Mouse (Mus musculus): ENCODE data around the gene Pycard. TPM values are rescaled to one million over a fixed set of nuclear protein-coding genes. Genes with fewer than 3 reads are reported as not detected.

Pycard gene
- polyA plus RNA-seq, 1 experiment from 2014 or later, result 6.4 TPM

DNA sequence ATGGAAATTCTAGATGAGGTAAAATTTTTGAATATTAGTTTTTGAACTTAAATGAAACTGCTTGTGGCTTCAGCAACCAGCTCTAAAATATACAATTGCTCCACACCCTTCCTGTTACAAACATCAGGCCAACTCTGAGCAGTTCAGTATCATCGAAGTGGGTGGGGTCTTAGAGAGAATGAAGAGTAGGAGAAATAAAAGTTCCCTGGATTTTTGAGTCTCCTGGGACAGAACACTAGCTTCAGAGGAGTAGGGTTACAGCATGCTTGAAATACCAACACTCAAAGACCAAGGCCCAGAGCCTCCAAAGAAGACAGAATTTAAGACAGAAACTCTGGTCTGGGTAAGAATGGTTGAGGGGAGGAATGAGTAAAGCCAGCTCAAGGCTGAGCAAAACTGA, 5.8 kb upstream of the Pycard start:
- ATAC-seq (ENCODE audit: low FRiP score), result no peak
- no peak overlapping the region for H3K9ac ChIP-seq
- 78% methylated on average over 1 of the region's 1 CpGs for WGBS

DNA sequence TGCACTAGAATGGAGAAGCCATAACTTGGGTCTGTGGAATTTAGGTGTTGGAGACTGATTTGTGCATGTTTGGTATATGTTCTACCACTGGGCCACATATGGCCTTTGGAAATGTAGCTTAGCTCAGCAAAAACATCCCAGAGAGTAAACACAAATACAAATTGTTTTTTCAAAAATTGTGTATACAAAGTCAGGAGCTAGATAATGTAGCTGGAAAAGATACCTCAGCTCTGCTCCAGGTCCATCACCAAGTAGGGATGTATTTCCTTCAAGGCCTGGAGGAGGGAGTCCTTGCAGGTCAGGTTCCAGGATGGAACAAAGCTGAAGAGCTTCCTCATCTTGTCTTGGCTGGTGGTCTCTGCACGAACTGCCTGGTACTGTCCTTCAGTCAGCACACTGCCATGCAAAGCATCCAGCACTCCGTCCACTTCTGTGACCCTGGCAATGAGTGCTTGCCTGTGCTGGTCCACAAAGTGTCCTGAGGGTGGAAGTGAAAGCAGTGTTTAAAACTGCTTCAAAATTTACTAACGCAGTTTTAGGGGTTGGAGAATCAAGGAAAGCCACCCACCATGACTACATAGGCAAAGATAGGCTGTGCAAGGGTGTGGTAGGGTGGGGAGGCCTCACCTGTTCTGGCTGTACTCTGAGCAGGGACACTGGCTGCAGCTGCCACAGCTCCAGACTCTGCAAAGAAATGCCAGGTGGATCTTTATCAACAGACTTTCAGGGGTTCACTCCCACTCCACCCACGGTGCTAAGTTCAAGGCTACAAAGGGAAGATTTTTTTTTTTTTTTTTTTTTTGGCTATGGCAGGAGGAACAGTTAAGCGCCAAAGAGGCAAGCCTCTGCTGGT, 953 bp downstream of the Pycard start:
- no peak overlapping the region for H3K4me3 ChIP-seq
- H3K27me3 ChIP-seq, result no peaks in the 10 kb centered on the region
- no peak overlapping the region for H3K27ac ChIP-seq
- peaks cover 24% of the 10 kb centered on the region for H3K36me3 ChIP-seq
- H3K4me2 ChIP-seq (replicated peaks), result peak overlapping the region; percentile 34
- H3K9me3 ChIP-seq (replicated peaks), result no peaks in the 10 kb centered on the region
- H3K9ac ChIP-seq, result no peak overlapping the region
- peak; percentile 55 for ATAC-seq (ENCODE audit: low FRiP score)
- WGBS, result 44% methylated on average over 5 of the region's 5 CpGs
- 0 out of 2 replicates have a peak, but pooled peaks cover 3% of the 10 kb centered on the region for H3K4me1 ChIP-seq

More for the DNA sequence above, 5.8 kb upstream of the Pycard start:
- Histone ChIP-seq H3K4me3 (no peak overlapping the region), H3K4me2 (replicated peaks) (no peak overlapping the region), H3K27ac (no peak overlapping the region), H3K27me3 (peaks cover 10% of the 10 kb centered on the region), H3K36me3 (no peaks in the 10 kb centered on the region), H3K4me1 (peaks cover 3% of the 10 kb centered on the region), H3K9me3 (replicated peaks) (no peaks in the 10 kb centered on the region)

DNA sequence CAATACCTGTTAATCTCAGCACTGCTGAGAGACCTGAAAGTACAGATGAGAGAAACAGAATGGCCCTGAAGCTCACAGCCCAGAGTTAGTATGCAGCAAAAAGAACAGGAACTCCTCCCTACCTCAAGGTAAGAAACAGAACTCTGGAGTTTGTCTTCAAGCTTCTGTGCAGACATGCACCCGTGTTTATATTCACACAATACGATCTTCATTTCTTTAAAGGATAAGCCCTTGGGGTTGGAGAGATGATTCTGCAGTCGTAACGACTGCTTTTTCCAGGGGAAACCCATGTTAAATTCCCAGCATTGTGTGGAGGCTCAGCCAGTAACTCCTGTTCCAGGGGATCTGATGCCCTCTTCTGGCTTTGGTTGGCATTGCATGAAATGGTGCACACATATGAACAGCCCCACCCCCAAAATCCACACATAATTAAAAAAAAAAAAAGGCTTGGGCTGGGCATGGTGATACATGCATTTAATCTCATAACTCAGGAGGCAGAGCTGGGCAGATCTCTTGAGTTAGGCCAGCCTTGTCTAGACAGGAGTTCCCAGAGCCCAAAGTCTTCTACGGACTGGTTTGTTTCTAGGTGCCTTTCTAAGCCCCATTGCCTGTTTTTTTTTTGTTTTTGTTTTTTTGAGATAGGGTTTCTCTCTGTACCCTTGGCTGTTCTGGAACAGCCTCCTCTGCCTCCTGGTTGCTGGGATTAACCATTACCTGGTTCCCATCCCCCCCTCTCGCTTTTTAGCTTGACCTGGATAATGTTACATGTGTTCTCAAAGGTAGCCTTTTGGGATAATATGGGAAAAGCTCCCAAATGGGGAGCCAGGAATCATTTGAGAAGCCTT, 1.8 kb downstream of the Pycard start:
- Histone ChIP-seq H3K27ac (0 out of 2 replicates have a peak overlapping the region, but pooled peaks have one; percentile 5), H3K9ac (no peak overlapping the region), H3K4me1 (0 out of 2 replicates have a peak, but pooled peaks cover 3% of the 10 kb centered on the region), H3K4me2 (replicated peaks) (no peak overlapping the region), H3K9me3 (replicated peaks) (no peaks in the 10 kb centered on the region), H3K36me3 (peaks cover 32% of the 10 kb centered on the region), H3K27me3 (no peaks in the 10 kb centered on the region), H3K4me3 (no peak overlapping the region)
- peak; percentile 63; the same call in 1 of the 2 replicates for ATAC-seq (ENCODE audit: low FRiP score)
- WGBS, result 49% methylated on average over 6 of the region's 6 CpGs

DNA sequence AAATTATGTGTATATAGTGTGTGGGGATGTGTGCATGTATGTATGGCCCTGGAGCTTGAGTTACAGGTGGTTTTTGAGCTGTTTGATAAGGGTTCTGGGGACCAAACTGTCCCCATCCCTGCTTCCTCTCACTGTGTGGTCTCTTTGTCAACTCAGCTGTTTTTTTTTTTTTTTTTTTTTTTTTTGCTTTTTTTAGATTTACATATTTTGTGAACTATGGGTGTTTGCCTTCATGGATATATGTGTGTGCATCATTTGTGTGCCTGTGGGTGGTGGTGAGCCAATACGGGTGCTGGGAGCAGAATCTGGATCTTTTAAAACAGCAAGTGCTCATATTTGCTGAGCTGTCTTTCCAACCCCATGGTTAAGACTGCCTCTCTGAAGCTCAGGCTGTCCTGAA, 4.8 kb downstream of the Pycard start:
- Histone ChIP-seq H3K27me3 (no peaks in the 10 kb centered on the region), H3K27ac (no peak overlapping the region), H3K36me3 (peaks cover 60% of the 10 kb centered on the region), H3K9me3 (replicated peaks) (no peaks in the 10 kb centered on the region), H3K4me3 (no peak overlapping the region), H3K4me1 (0 out of 2 replicates have a peak, but pooled peaks cover 3% of the 10 kb centered on the region), H3K4me2 (replicated peaks) (no peak overlapping the region), H3K9ac (no peak overlapping the region)
- 88% methylated on average over 1 of the region's 1 CpGs for WGBS
- ATAC-seq (ENCODE audit: low FRiP score), result no peak

DNA sequence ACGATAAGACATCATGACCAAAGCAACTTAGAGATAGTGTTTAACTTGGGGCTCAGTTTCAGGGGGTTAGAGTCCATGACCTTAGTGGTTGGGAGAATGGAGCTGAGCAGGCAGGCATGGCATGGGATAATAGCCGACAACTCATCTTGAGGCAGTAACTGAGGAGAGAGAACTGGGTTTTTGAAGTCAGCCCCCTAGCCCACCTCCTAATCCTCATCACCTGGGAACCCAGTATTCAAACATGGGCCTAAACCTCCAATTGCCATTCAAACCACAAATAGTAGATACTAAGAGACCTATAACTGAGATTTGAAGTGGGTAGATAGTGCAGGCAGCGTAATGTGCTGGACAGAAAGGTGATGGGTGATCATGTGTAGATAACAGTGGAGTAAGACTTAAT, 13.1 kb downstream of the Pycard start:
- no peaks in the 10 kb centered on the region for H3K27me3 ChIP-seq
- H3K9me3 ChIP-seq (replicated peaks), result no peaks in the 10 kb centered on the region
- H3K27ac ChIP-seq, result no peak overlapping the region
- H3K4me3 ChIP-seq, result no peak overlapping the region
- no peaks in the 10 kb centered on the region for H3K4me1 ChIP-seq
- no peak overlapping the region for H3K9ac ChIP-seq
- H3K36me3 ChIP-seq, result peaks cover 95% of the 10 kb centered on the region
- ATAC-seq (ENCODE audit: low FRiP score), result no peak
- H3K4me2 ChIP-seq (replicated peaks), result no peak overlapping the region
- WGBS, result 92% methylated on average over 3 of the region's 3 CpGs

DNA sequence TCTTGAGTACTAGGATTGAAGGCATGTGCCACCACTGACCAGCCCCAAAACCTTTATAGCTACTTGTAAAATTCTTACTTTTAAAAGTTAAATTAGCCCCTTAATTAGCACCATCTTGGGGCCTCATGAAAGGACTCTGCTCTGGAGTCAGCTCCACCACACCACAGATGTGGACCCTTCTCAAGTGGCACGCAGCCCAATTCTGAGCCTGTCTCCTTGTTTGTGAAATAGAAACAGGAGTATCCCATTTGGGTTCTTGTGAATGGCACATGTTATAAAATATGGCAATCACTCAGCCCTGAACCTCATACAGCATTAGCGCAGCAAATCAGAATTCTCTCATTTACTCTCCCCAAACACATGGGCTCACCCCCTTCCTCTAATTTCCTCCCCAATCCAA, 14.8 kb downstream of the Pycard start:
- H3K27me3 ChIP-seq, result no peaks in the 10 kb centered on the region
- H3K4me3 ChIP-seq, result no peak overlapping the region
- ATAC-seq (ENCODE audit: low FRiP score), result no peak
- no peak overlapping the region for H3K4me2 ChIP-seq (replicated peaks)
- 100% methylated on average over 2 of the region's 2 CpGs for WGBS
- no peak overlapping the region for H3K9ac ChIP-seq
- no peak overlapping the region for H3K27ac ChIP-seq
- no peaks in the 10 kb centered on the region for H3K4me1 ChIP-seq
- H3K9me3 ChIP-seq (replicated peaks), result no peaks in the 10 kb centered on the region
- H3K36me3 ChIP-seq, result peaks cover 96% of the 10 kb centered on the region

DNA sequence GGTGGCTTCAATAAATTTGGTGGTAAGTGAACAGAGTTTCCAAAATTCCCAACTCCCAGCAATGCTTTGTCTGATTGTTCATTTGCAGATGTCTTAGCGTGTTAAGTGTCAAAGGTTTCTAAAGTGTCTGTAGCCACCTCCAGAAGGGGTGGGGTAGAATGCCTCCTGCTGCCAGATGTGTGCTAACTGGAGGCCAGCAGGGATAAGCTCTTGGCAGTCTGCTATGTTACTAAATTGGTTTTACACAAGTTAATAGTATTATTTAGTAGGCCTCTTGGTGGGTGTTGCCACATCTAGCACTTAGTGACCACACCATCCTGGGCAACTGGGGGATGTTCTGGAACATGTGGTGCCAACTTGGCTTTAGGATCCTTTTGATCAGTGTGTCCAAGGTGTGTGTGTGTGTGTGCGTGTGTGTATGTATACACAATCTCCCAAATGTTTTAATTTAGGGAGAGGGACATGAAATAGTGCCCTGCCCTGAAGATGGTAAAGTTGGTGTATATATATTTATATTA, 19.2 kb downstream of the Pycard start:
- Histone ChIP-seq H3K36me3 (peaks cover 92% of the 10 kb centered on the region), H3K9me3 (replicated peaks) (no peaks in the 10 kb centered on the region), H3K27me3 (no peaks in the 10 kb centered on the region), H3K4me1 (peaks cover 9% of the 10 kb centered on the region), H3K27ac (no peak overlapping the region), H3K4me2 (replicated peaks) (no peak overlapping the region), H3K9ac (no peak overlapping the region), H3K4me3 (no peak overlapping the region)
- no peak for ATAC-seq (ENCODE audit: low FRiP score)
- WGBS, result 88% methylated on average over 2 of the region's 2 CpGs

DNA sequence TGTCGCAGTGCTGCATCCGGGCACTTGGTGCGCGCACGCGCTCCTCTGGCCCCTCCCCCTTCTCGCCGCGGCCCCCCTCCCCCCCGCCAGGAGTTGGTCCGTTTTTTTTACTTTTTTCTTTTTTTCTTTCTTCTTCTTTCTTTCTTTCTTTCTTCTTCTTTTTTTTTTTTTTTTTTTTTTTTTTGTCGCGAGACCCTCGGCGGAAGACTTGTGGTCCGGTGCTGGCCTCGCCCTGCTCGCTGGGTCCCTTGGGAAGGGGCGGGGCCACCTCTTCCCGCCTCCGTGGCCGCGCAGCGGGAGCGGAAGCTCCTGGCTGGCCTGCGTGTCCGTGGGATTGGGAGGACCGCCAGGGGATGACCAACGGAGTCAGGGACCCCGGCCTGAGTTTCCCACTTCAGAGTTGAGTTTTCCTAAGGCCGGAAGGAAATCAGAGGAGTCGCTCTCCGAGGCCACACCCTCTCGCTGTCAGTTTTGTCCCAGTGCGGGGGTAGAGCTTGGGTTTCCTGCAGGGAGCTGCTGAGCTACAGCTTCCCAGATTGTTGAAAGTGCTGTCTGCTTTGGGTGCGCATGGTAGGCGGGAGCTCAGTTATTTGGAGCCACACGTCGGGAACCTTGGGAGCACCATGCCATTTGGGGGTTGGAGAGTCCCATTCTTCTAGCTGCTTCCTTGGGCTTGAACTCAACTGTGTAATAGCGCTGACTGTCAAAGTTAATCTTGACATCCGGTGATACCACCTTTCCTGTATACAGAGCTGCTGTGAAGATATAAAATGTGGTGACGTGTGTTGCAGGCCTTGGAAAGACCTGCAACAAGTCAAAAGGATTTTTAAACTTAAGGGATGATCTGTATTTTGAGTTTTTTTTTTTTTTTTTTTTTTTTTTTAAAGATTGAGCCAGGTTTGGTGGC, 25.5 kb downstream of the Pycard start:
- Histone ChIP-seq H3K9ac (peak overlapping the region; percentile 99), H3K9me3 (replicated peaks) (no peaks in the 10 kb centered on the region), H3K27me3 (no peaks in the 10 kb centered on the region), H3K27ac (peak overlapping the region; percentile 98), H3K4me3 (peak overlapping the region; percentile 95), H3K4me2 (replicated peaks) (peak overlapping the region; percentile 90), H3K4me1 (peaks cover 20% of the 10 kb centered on the region), H3K36me3 (peaks cover 36% of the 10 kb centered on the region)
- peak; percentile 49; the same call in 1 of the 2 replicates for ATAC-seq (ENCODE audit: low FRiP score)
- under 1% methylated on average over 42 of the region's 42 CpGs for WGBS

DNA sequence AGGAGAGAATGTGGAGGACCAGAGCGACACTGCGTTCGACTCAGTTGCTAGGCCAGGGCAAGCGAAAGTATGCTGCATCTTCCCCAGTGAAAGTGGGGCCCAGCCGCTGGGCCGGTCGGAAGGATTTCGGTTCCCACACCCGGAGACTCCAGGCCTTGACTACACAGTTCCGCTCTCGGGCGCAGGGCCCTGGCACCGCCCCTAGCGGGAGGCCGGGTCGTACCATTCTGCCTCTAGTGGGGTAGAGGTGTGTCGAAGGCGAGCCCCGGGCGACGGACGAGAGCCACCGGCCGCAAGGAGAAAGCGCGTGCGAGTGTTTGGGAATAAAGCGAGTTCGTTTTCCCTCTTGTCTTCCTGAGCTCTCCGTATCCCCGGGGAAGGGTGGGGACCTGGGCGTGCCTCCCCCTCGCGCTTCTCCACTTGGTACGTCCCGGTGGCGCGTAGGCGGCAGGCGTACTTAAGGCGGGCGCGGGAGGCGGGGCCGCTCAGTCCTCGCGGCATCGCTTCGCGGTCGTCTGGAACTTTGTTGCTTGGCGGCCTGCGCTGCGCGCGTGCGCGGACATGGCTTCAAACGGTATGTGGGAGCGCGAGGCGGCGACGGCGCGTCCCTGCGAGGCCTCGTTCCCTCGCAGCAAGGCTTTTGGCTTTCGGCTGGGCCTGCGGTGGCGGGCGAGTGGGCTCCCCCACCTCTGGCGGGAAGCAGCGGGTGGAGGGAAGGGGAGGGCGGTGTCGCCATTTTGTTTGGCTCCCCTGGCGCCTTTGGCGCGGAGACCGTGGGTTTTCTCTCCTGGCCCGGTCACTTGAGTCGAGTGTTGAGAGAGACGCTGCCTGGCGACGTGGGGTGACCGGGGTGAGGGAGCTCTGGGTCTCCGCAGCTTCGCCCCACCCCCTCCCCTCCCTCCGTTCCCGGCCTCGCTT, 26.4 kb downstream of the Pycard start, which contains the start of gene Fus:
Gene Fus (plus strand): TSS at position 454 of the 918 bp plus-strand sequence.
- WGBS, result under 1% methylated on average over 92 of the region's 92 CpGs
- ATAC-seq (ENCODE audit: low FRiP score), result peak; percentile 95
- H3K4me3 ChIP-seq, result peak within 1 kb of the TSS; percentile 95
- no peaks in the 10 kb centered on the region for H3K27me3 ChIP-seq
- H3K4me2 ChIP-seq (replicated peaks), result peak within 1 kb of the TSS; percentile 90
- peak within 1 kb of the TSS; percentile 99 for H3K9ac ChIP-seq
- peaks cover 20% of the 10 kb centered on the region for H3K4me1 ChIP-seq
- H3K27ac ChIP-seq, result peak within 1 kb of the TSS; percentile 98
- H3K36me3 ChIP-seq, result peaks cover 27% of the 10 kb centered on the region
- H3K9me3 ChIP-seq (replicated peaks), result no peaks in the 10 kb centered on the region

DNA sequence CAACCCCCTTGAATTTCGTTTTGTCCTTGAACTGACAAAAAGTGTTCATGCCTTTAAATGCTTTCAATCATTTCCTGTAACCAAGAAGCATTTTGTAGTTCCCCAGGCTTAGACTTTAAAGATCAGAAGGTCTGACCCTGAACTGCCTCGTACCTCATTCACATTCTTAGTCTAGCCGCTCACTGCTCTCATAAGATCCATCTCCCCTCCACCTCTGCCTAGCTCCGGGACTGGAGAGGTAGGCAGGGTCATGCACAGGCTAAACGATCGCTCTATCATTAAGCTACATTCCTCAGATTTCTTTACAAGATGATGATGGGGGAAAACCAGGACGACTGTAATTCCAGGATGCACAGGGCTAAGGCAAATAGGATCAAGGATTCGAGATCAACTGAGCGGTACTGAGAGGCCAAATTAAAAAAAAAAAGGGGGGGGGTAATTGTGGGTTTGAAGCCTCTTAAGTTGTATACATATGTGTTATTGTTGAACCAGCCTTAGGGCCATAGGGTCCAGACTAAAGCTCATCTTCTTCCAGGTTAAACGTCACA, 27.2 kb downstream of the Pycard start:
- no peak; the same call in 1 of the 2 replicates for ATAC-seq (ENCODE audit: low FRiP score)
- no peaks in the 10 kb centered on the region for H3K9me3 ChIP-seq (replicated peaks)
- peak overlapping the region; percentile 95 for H3K4me3 ChIP-seq
- peak overlapping the region; percentile 98 for H3K27ac ChIP-seq
- H3K9ac ChIP-seq, result peak overlapping the region; percentile 99
- peaks cover 20% of the 10 kb centered on the region for H3K4me1 ChIP-seq
- H3K36me3 ChIP-seq, result peaks cover 19% of the 10 kb centered on the region
- H3K4me2 ChIP-seq (replicated peaks), result peak overlapping the region; percentile 66
- 15% methylated on average over 10 of the region's 10 CpGs for WGBS
- no peaks in the 10 kb centered on the region for H3K27me3 ChIP-seq
